Mouse (Mus musculus) lung, postnatal 4 days (tissue): ENCODE measurements at regions not wholly inside any gene's neighbourhood (a gene's known extent, or its start where the extent isn't known, plus 50 kb on each side); places are given as distances from the start of the nearest gene placed in this dataset.
A peak's percentile ranks its signal among the peaks of the same experiment; 100 is the strongest.

Experiments
- DNase-seq, 2 experiments: peaks; one replicate each; pipeline ENCODE4 v3.0.0; 2021

- no peak for DNase-seq
These were observed 107.7 kb upstream of the Spats2l start for GRCm38 (mm10) chr1:57666179-57666693.

GRCm38 (mm10) chr1:57673415-57673814 is 100.5 kb upstream of the Spats2l start:
- no peak for DNase-seq

- DNase-seq, result no peak
These were observed 99.8 kb upstream of the Spats2l start for GRCm38 (mm10) chr1:57673957-57674699.

GRCm38 (mm10) chr1:57684387-57685162 is 89.4 kb upstream of the Spats2l start:
- peak in 1 of 2 experiments; percentile 4 for DNase-seq

- DNase-seq, result no peak
These were observed 84.7 kb upstream of the Spats2l start for GRCm38 (mm10) chr1:57689253-57689652.

- no peak for DNase-seq
These were observed 66.1 kb upstream of the Spats2l start for GRCm38 (mm10) chr1:57707906-57708305.

- DNase-seq, result no peak
These were observed 61.0 kb upstream of the Spats2l start for GRCm38 (mm10) chr1:57712916-57713503.

- DNase-seq, result peak; percentile 27 to 33
These were observed 56.7 kb upstream of the Spats2l start for GRCm38 (mm10) chr1:57717139-57717800.

- no peak for DNase-seq
These were observed 55.6 kb upstream of the Spats2l start for GRCm38 (mm10) chr1:57718409-57718808.
